Mouse (Mus musculus): ENCODE data around the gene Dot1l. TPM values are rescaled to one million over a fixed set of nuclear protein-coding genes. Genes with fewer than 3 reads are reported as not detected.

Dot1l gene
- 17.7 and 17.8 TPM in 2 replicates for polyA plus RNA-seq (2015; fragmentation: Nextera tagmentation; extraction: Ambion mirVana)

DNA sequence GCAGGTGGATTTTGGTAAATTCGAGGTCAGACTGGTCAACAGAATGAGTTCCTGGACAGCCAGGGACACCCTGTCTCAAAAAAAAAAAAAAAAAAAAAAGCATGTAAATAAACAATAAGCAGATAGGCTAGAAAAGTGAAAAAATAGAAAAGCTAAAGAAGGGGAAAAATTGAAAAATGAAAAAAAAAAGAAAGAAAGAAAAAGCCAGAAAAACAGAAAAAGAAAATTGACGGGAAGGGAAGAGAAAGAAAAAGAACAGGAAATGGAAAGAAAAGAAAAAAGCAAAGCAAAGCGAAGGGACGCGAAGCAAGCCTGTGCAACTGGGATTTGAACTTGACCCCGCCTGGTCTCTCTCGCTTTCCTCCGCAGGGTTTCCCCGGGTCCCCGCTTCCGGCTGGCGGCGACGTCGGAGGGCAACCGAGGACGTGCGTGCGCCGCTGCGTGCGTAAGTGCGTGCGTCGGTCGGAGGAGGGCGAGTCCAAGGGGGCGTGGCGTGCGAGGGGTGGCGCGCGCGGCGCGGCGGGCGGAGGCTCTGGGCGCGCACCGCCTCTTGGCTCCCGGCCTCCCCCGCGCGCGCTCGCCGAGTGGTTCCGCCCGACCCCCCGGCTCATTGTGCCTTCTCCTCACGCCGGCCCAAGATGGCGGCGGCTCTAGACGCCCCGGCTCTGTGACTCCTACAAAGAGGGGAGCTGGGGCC is at the start of gene Dot1l:
Gene Dot1l (plus strand): TSS at position 613 of the 697 bp plus-strand sequence.
- Histone ChIP-seq H3K27ac (ENCODE audit: low read length) (peak within 1 kb of the TSS; percentile 87), H3K4me1 (ENCODE audit: control insufficient read depth, insufficient read depth, low read length) (peaks cover 32% of the 10 kb centered on the region), H3K9ac (ENCODE audit: low read depth, low read length) (peak within 1 kb of the TSS; percentile 81), H3K36me3 (ENCODE audit: control insufficient read depth, insufficient read depth, low read length) (no peaks in the 10 kb centered on the region), H3K27me3 (ENCODE audit: control insufficient read depth, insufficient read depth, low read depth, low read length) (no peaks in the 10 kb centered on the region), H3K4me2 (ENCODE audit: low read length) (peak within 1 kb of the TSS; percentile 98), H3K4me3 (ENCODE audit: low read depth, low read length) (peak within 1 kb of the TSS; percentile 77), H3K9me3 (replicated peaks; ENCODE audit: control insufficient read depth, low read length, poor library complexity, severe bottlenecking) (no peaks in the 10 kb centered on the region)
- WGBS: 2% methylated on average over 33 of the region's 57 CpGs
- ATAC-seq: peak; percentile 91

GRCm38 (mm10) chr10:80705479-80705878 is 49.5 kb upstream of the Dot1l start:
- H3K4me2 ChIP-seq (ENCODE audit: low read length): no peak overlapping the region
- ATAC-seq: no peak
- no peaks in the 10 kb centered on the region for H3K9me3 ChIP-seq (replicated peaks; ENCODE audit: control insufficient read depth, low read length, poor library complexity, severe bottlenecking)
- no peaks in the 10 kb centered on the region for H3K27me3 ChIP-seq (ENCODE audit: control insufficient read depth, insufficient read depth, low read depth, low read length)
- H3K36me3 ChIP-seq (ENCODE audit: control insufficient read depth, insufficient read depth, low read length): peaks cover 36% of the 10 kb centered on the region
- H3K9ac ChIP-seq (ENCODE audit: low read depth, low read length): no peak overlapping the region
- no peak overlapping the region for H3K27ac ChIP-seq (ENCODE audit: low read length)
- WGBS: 85% methylated on average over 3 of the region's 3 CpGs
- H3K4me3 ChIP-seq (ENCODE audit: low read depth, low read length): no peak overlapping the region
- peaks cover 21% of the 10 kb centered on the region for H3K4me1 ChIP-seq (ENCODE audit: control insufficient read depth, insufficient read depth, low read length)

GRCm38 (mm10) chr10:80710834-80711233 is 44.2 kb upstream of the Dot1l start:
- Histone ChIP-seq H3K9ac (ENCODE audit: low read depth, low read length) (no peak overlapping the region), H3K36me3 (ENCODE audit: control insufficient read depth, insufficient read depth, low read length) (peaks cover 77% of the 10 kb centered on the region), H3K27ac (ENCODE audit: low read length) (no peak overlapping the region), H3K4me2 (ENCODE audit: low read length) (no peak overlapping the region), H3K4me1 (ENCODE audit: control insufficient read depth, insufficient read depth, low read length) (no peaks in the 10 kb centered on the region), H3K9me3 (replicated peaks; ENCODE audit: control insufficient read depth, low read length, poor library complexity, severe bottlenecking) (no peaks in the 10 kb centered on the region), H3K4me3 (ENCODE audit: low read depth, low read length) (no peak overlapping the region), H3K27me3 (ENCODE audit: control insufficient read depth, insufficient read depth, low read depth, low read length) (no peaks in the 10 kb centered on the region)
- 84% methylated on average over 3 of the region's 3 CpGs for WGBS
- no peak for ATAC-seq

DNA sequence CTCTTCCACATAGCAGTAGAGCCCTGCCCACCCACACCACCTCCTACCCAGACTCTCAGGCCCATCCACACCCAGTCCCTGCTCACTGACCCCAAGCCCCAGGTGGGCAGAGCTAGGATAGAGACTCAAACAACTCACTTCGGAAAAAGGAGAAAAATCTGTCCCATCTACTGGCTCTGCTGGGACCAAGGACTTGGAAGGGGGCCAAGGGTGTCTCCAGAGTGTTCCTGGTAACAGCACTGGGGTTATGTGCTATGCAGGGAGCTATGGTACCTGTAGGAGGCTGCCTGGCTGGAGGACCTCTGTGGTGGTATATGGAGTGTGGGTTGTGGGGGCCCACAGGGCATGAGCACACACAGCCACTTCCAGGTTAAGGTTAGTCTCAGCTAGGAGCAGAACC is 37.7 kb upstream of the Dot1l start:
- Histone ChIP-seq H3K36me3 (ENCODE audit: control insufficient read depth, insufficient read depth, low read length) (peaks cover 79% of the 10 kb centered on the region), H3K27me3 (ENCODE audit: control insufficient read depth, insufficient read depth, low read depth, low read length) (no peaks in the 10 kb centered on the region), H3K4me2 (ENCODE audit: low read length) (no peak overlapping the region), H3K27ac (ENCODE audit: low read length) (no peak overlapping the region), H3K9ac (ENCODE audit: low read depth, low read length) (no peak overlapping the region), H3K9me3 (replicated peaks; ENCODE audit: control insufficient read depth, low read length, poor library complexity, severe bottlenecking) (no peaks in the 10 kb centered on the region), H3K4me1 (ENCODE audit: control insufficient read depth, insufficient read depth, low read length) (no peaks in the 10 kb centered on the region), H3K4me3 (ENCODE audit: low read depth, low read length) (no peak overlapping the region)
- WGBS: 85% methylated on average over 1 of the region's 1 CpGs
- no peak for ATAC-seq

- H3K27me3 ChIP-seq (ENCODE audit: control insufficient read depth, insufficient read depth, low read depth, low read length): no peaks in the 10 kb centered on the region
- no peak overlapping the region for H3K4me2 ChIP-seq (ENCODE audit: low read length)
- H3K27ac ChIP-seq (ENCODE audit: low read length): no peak overlapping the region
- H3K36me3 ChIP-seq (ENCODE audit: control insufficient read depth, insufficient read depth, low read length): peaks cover 62% of the 10 kb centered on the region
- no peaks in the 10 kb centered on the region for H3K9me3 ChIP-seq (replicated peaks; ENCODE audit: control insufficient read depth, low read length, poor library complexity, severe bottlenecking)
- ATAC-seq: no peak
- H3K4me3 ChIP-seq (ENCODE audit: low read depth, low read length): no peak overlapping the region
- no peaks in the 10 kb centered on the region for H3K4me1 ChIP-seq (ENCODE audit: control insufficient read depth, insufficient read depth, low read length)
- H3K9ac ChIP-seq (ENCODE audit: low read depth, low read length): no peak overlapping the region
- WGBS: 82% methylated on average over 5 of the region's 5 CpGs
These were observed 27.5 kb upstream of the Dot1l start for GRCm38 (mm10) chr10:80727369-80728127.

GRCm38 (mm10) chr10:80732611-80733101 is 22.4 kb upstream of the Dot1l start:
- WGBS: 95% methylated on average over 6 of the region's 6 CpGs
- no peak overlapping the region for H3K4me2 ChIP-seq (ENCODE audit: low read length)
- no peak for ATAC-seq

GRCm38 (mm10) chr10:80736731-80737130 is 18.3 kb upstream of the Dot1l start:
- H3K4me2 ChIP-seq (ENCODE audit: low read length): no peak overlapping the region
- H3K27ac ChIP-seq (ENCODE audit: low read length): 0 out of 2 replicates have a peak overlapping the region, but pooled peaks have one; percentile 18
- H3K4me1 ChIP-seq (ENCODE audit: control insufficient read depth, insufficient read depth, low read length): peaks cover 26% of the 10 kb centered on the region
- H3K4me3 ChIP-seq (ENCODE audit: low read depth, low read length): no peak overlapping the region
- no peak for ATAC-seq
- WGBS: 75% methylated on average over 5 of the region's 5 CpGs
- H3K9ac ChIP-seq (ENCODE audit: low read depth, low read length): no peak overlapping the region
- no peaks in the 10 kb centered on the region for H3K9me3 ChIP-seq (replicated peaks; ENCODE audit: control insufficient read depth, low read length, poor library complexity, severe bottlenecking)
- no peaks in the 10 kb centered on the region for H3K27me3 ChIP-seq (ENCODE audit: control insufficient read depth, insufficient read depth, low read depth, low read length)
- H3K36me3 ChIP-seq (ENCODE audit: control insufficient read depth, insufficient read depth, low read length): peaks cover 3% of the 10 kb centered on the region

More at GRCm38 (mm10) chr10:80732611-80733101, 22.4 kb upstream of the Dot1l start:
- Histone ChIP-seq H3K9ac (ENCODE audit: low read depth, low read length) (no peak overlapping the region), H3K27me3 (ENCODE audit: control insufficient read depth, insufficient read depth, low read depth, low read length) (no peaks in the 10 kb centered on the region), H3K9me3 (replicated peaks; ENCODE audit: control insufficient read depth, low read length, poor library complexity, severe bottlenecking) (no peaks in the 10 kb centered on the region), H3K4me3 (ENCODE audit: low read depth, low read length) (no peak overlapping the region), H3K4me1 (ENCODE audit: control insufficient read depth, insufficient read depth, low read length) (peaks cover 2% of the 10 kb centered on the region), H3K27ac (ENCODE audit: low read length) (no peak overlapping the region), H3K36me3 (ENCODE audit: control insufficient read depth, insufficient read depth, low read length) (peaks cover 25% of the 10 kb centered on the region)

- Histone ChIP-seq H3K27me3 (ENCODE audit: control insufficient read depth, insufficient read depth, low read depth, low read length) (no peaks in the 10 kb centered on the region), H3K9ac (ENCODE audit: low read depth, low read length) (no peak overlapping the region), H3K4me3 (ENCODE audit: low read depth, low read length) (no peak overlapping the region), H3K4me2 (ENCODE audit: low read length) (no peak overlapping the region), H3K9me3 (replicated peaks; ENCODE audit: control insufficient read depth, low read length, poor library complexity, severe bottlenecking) (no peaks in the 10 kb centered on the region), H3K36me3 (ENCODE audit: control insufficient read depth, insufficient read depth, low read length) (no peaks in the 10 kb centered on the region; the same call in 1 of the 2 replicates), H3K4me1 (ENCODE audit: control insufficient read depth, insufficient read depth, low read length) (peaks cover 30% of the 10 kb centered on the region), H3K27ac (ENCODE audit: low read length) (no peak overlapping the region)
- WGBS: 59% methylated on average over 1 of the region's 1 CpGs
- no peak for ATAC-seq
These were observed 16.3 kb upstream of the Dot1l start for GRCm38 (mm10) chr10:80738657-80739056.

DNA sequence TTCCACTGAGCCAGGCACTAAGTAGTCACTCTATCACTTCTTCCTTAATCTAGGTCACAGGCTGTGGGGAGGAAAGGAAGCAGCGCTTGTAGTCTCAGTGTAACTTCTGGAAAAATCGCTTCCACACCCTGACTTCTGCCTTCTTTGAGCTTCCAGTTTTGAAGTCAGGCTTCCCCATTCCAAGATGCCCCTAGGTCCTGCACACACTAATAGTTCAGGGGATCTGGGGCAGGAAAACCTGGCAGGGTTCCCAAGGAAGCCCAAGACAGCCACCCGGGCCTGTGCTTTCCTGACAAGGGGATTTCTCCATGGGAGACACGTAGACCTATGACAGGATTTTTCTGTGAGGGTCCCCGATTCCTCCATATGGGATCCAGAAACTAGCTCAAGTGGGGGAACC is 13.9 kb upstream of the Dot1l start:
- Histone ChIP-seq H3K4me1 (ENCODE audit: control insufficient read depth, insufficient read depth, low read length) (peaks cover 28% of the 10 kb centered on the region), H3K9ac (ENCODE audit: low read depth, low read length) (peak overlapping the region; percentile 85)

More for the DNA sequence above, 13.9 kb upstream of the Dot1l start:
- Histone ChIP-seq H3K27me3 (ENCODE audit: control insufficient read depth, insufficient read depth, low read depth, low read length) (no peaks in the 10 kb centered on the region), H3K36me3 (ENCODE audit: control insufficient read depth, insufficient read depth, low read length) (no peaks in the 10 kb centered on the region), H3K27ac (ENCODE audit: low read length) (no peak overlapping the region; the same call in 1 of the 2 replicates), H3K4me3 (ENCODE audit: low read depth, low read length) (peak overlapping the region; percentile 49), H3K9me3 (replicated peaks; ENCODE audit: control insufficient read depth, low read length, poor library complexity, severe bottlenecking) (no peaks in the 10 kb centered on the region), H3K4me2 (ENCODE audit: low read length) (peak overlapping the region; percentile 94)
- ATAC-seq: no peak
- WGBS: 21% methylated on average over 5 of the region's 5 CpGs
